Mouse (Mus musculus): ENCODE results near the gene Urod. TPM values are rescaled to one million over a fixed set of nuclear protein-coding genes. Genes with fewer than 3 reads are reported as not detected.

Gene Urod
- 88.5 and 100 TPM in 2 replicates for polyA plus RNA-seq (2012; rRNA removed)

GRCm38 (mm10) chr4:116993672-116994621, at the start of gene Urod:
Urod (minus strand) TSS chr4:116994413.
- 0 out of 2 replicates have a peak, but pooled peaks have one; percentile 20 for TF ChIP-seq CTCF (IDR thresholded peaks at IDR 0.05; ENCODE audit: borderline replicate concordance, control insufficient read depth, extremely low read depth, insufficient read depth, low read length, poor library complexity)
- TF ChIP-seq POLR2A (IDR thresholded peaks at IDR 0.05; ENCODE audit: control insufficient read depth, extremely low read depth, insufficient read depth, low read length, poor library complexity) = no peak
- Histone ChIP-seq H3K36me3 (ENCODE audit: control insufficient read depth, insufficient read depth, low read length) (0 out of 2 replicates have a peak, but pooled peaks cover 6% of the 10 kb centered on the region), H3K4me3 (ENCODE audit: control insufficient read depth, insufficient read depth, low read length) (peak within 1 kb of the TSS; percentile 98), H3K27me3 (ENCODE audit: control insufficient read depth, insufficient read depth, low read length) (no peaks in the 10 kb centered on the region), H3K4me1 (replicated peaks; ENCODE audit: control insufficient read depth, insufficient read depth, low read length) (peaks cover 22% of the 10 kb centered on the region), H3K27ac (ENCODE audit: control insufficient read depth, insufficient read depth, low read length) (no peak within 1 kb of the TSS)
- WGBS = 3% methylated on average over 38 of the region's 38 CpGs
- peak; percentile 96 for DNase-seq

DNA sequence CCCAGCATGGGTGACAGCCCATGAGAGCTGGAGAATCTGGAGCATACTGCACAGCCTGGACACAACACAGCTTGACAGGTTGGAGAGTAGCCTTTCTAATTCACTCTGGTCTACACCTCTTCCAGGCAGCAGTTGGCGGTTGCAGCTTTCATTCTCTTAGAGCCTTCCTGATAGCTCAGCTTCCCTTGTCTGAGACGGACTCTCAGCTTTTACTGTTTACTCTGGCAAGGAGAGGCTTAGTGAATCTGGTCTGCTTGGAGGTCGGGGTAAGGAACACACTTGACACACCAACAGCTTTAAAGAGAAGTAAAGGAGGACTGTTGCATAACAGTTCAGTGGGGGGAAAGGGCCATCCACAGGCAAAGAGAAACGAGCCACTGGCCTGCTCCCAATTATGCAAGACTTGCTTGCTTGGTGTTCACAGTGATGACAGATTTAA, 47.1 kb upstream of the Urod start:
- 74% methylated on average over 4 of the region's 4 CpGs for WGBS
- TF ChIP-seq CTCF (IDR thresholded peaks at IDR 0.05; ENCODE audit: borderline replicate concordance, control insufficient read depth, extremely low read depth, insufficient read depth, low read length, poor library complexity) = no peak
- no peak for TF ChIP-seq POLR2A (IDR thresholded peaks at IDR 0.05; ENCODE audit: control insufficient read depth, extremely low read depth, insufficient read depth, low read length, poor library complexity)
- H3K27ac ChIP-seq (ENCODE audit: control insufficient read depth, insufficient read depth, low read length) = no peak overlapping the region
- no peak for DNase-seq
- no peaks in the 10 kb centered on the region for H3K27me3 ChIP-seq (ENCODE audit: control insufficient read depth, insufficient read depth, low read length)
- no peaks in the 10 kb centered on the region for H3K4me1 ChIP-seq (replicated peaks; ENCODE audit: control insufficient read depth, insufficient read depth, low read length)
- H3K4me3 ChIP-seq (ENCODE audit: control insufficient read depth, insufficient read depth, low read length) = no peak overlapping the region
- H3K36me3 ChIP-seq (ENCODE audit: control insufficient read depth, insufficient read depth, low read length) = no peaks in the 10 kb centered on the region

- no peak overlapping the region for H3K27ac ChIP-seq (ENCODE audit: control insufficient read depth, insufficient read depth, low read length)
These were observed 46.6 kb upstream of the Urod start for GRCm38 (mm10) chr4:117040791-117041190.

GRCm38 (mm10) chr4:117039925-117040687, 45.9 kb upstream of the Urod start:
- Histone ChIP-seq H3K4me1 (replicated peaks; ENCODE audit: control insufficient read depth, insufficient read depth, low read length) (no peaks in the 10 kb centered on the region), H3K36me3 (ENCODE audit: control insufficient read depth, insufficient read depth, low read length) (no peaks in the 10 kb centered on the region), H3K27me3 (ENCODE audit: control insufficient read depth, insufficient read depth, low read length) (no peaks in the 10 kb centered on the region), H3K4me3 (ENCODE audit: control insufficient read depth, insufficient read depth, low read length) (no peak overlapping the region), H3K27ac (ENCODE audit: control insufficient read depth, insufficient read depth, low read length) (no peak overlapping the region)
- TF ChIP-seq CTCF (IDR thresholded peaks at IDR 0.05; ENCODE audit: borderline replicate concordance, control insufficient read depth, extremely low read depth, insufficient read depth, low read length, poor library complexity) (no peak), POLR2A (IDR thresholded peaks at IDR 0.05; ENCODE audit: control insufficient read depth, extremely low read depth, insufficient read depth, low read length, poor library complexity) (no peak)
- WGBS = 84% methylated on average over 9 of the region's 9 CpGs
- DNase-seq = no peak

More at GRCm38 (mm10) chr4:117040791-117041190, 46.6 kb upstream of the Urod start:
- Histone ChIP-seq H3K4me1 (replicated peaks; ENCODE audit: control insufficient read depth, insufficient read depth, low read length) (no peaks in the 10 kb centered on the region), H3K27me3 (ENCODE audit: control insufficient read depth, insufficient read depth, low read length) (no peaks in the 10 kb centered on the region), H3K36me3 (ENCODE audit: control insufficient read depth, insufficient read depth, low read length) (no peaks in the 10 kb centered on the region), H3K4me3 (ENCODE audit: control insufficient read depth, insufficient read depth, low read length) (no peak overlapping the region)
- DNase-seq = no peak
- 84% methylated on average over 1 of the region's 1 CpGs for WGBS
- no peak for TF ChIP-seq POLR2A (IDR thresholded peaks at IDR 0.05; ENCODE audit: control insufficient read depth, extremely low read depth, insufficient read depth, low read length, poor library complexity)
- TF ChIP-seq CTCF (IDR thresholded peaks at IDR 0.05; ENCODE audit: borderline replicate concordance, control insufficient read depth, extremely low read depth, insufficient read depth, low read length, poor library complexity) = no peak

DNA sequence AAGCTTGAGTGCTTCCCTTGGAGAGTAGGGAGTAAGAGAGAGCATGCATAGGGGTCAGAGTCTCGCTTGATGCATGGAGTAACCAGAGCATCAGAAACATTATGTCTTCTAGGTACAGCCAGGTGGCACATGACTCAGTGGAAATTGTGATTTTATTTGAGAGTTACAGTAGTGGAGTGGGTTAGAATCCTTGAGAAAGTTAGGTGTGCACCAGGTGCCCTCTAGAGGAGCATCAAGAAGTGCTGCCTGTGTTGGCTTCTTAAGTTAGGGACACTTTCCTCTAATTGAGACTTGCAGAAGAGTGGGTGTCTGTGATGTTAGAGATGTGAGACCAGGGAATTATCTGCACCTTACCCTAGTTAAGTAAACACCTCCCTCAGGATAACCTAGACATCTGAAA, 36.9 kb upstream of the Urod start:
- no peak overlapping the region for H3K27ac ChIP-seq (ENCODE audit: control insufficient read depth, insufficient read depth, low read length)
- WGBS = 92% methylated on average over 1 of the region's 1 CpGs
- 0 out of 2 replicates have a peak, but pooled peaks cover 4% of the 10 kb centered on the region for H3K4me1 ChIP-seq (replicated peaks; ENCODE audit: control insufficient read depth, insufficient read depth, low read length)
- H3K4me3 ChIP-seq (ENCODE audit: control insufficient read depth, insufficient read depth, low read length) = no peak overlapping the region
- no peaks in the 10 kb centered on the region for H3K27me3 ChIP-seq (ENCODE audit: control insufficient read depth, insufficient read depth, low read length)
- no peak for TF ChIP-seq CTCF (IDR thresholded peaks at IDR 0.05; ENCODE audit: borderline replicate concordance, control insufficient read depth, extremely low read depth, insufficient read depth, low read length, poor library complexity)
- TF ChIP-seq POLR2A (IDR thresholded peaks at IDR 0.05; ENCODE audit: control insufficient read depth, extremely low read depth, insufficient read depth, low read length, poor library complexity) = no peak
- H3K36me3 ChIP-seq (ENCODE audit: control insufficient read depth, insufficient read depth, low read length) = no peaks in the 10 kb centered on the region
- no peak for DNase-seq

DNA sequence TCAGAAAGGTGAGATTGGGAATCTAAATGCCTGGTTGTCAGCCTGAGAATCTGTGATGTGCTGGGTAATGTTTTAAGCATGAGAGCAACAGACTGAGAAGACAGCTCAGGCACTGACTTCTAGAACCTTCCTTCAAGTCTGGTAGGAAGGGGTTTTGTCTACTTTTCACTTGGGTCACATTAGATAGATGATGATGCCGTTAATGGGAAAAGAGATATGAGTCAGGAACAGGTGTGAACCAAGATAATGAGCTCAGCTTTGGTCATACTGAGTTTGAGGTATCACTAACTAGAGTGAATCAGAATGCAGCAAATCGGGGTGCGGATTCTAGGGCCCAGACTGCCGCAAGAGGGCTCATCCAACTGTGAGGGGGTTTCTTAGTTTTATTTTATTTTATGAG, 29.3 kb upstream of the Urod start:
- no peak overlapping the region for H3K4me3 ChIP-seq (ENCODE audit: control insufficient read depth, insufficient read depth, low read length)
- H3K4me1 ChIP-seq (replicated peaks; ENCODE audit: control insufficient read depth, insufficient read depth, low read length) = peaks cover 4% of the 10 kb centered on the region; the same call in 1 of the 2 replicates
- no peaks in the 10 kb centered on the region for H3K36me3 ChIP-seq (ENCODE audit: control insufficient read depth, insufficient read depth, low read length)
- no peaks in the 10 kb centered on the region for H3K27me3 ChIP-seq (ENCODE audit: control insufficient read depth, insufficient read depth, low read length)
- 97% methylated on average over 4 of the region's 4 CpGs for WGBS
- no peak for TF ChIP-seq CTCF (IDR thresholded peaks at IDR 0.05; ENCODE audit: borderline replicate concordance, control insufficient read depth, extremely low read depth, insufficient read depth, low read length, poor library complexity)
- TF ChIP-seq POLR2A (IDR thresholded peaks at IDR 0.05; ENCODE audit: control insufficient read depth, extremely low read depth, insufficient read depth, low read length, poor library complexity) = no peak
- no peak overlapping the region for H3K27ac ChIP-seq (ENCODE audit: control insufficient read depth, insufficient read depth, low read length)
- no peak for DNase-seq

All from thymus, adult 2 months (tissue).